Mouse (Mus musculus): ENCODE results near the gene Slc4a10. TPM values are rescaled to one million over a fixed set of nuclear protein-coding genes. Genes with fewer than 3 reads are reported as not detected.

Gene Slc4a10
- polyA plus RNA-seq, 1 experiment from 2014 or later, result 1.7 TPM

DNA sequence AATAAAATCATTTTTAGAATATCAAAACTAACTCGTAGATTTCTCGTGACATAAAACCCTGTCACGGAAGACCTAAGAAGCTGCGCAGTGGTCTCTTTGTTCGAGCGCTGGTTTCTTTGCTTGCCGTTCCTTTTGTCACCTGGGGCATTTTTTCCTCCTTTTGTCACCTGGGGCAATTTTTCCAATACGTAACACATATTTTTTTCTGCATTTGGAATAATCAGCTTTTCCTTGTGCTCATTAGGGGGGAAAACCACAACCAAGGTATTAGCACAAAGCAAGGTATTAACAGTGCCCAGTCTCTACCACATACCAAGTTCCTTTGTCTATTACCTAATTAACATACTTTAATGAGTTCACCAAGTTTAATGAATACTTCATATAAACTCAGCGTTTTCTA, 42.9 kb downstream of the Slc4a10 start:
- H3K4me3 ChIP-seq (ENCODE audit: low read depth, low read length), result no peak overlapping the region

GRCm38 (mm10) chr2:62100526-62100925, 54.3 kb downstream of the Slc4a10 start:
- WGBS, result 88% methylated on average over 1 of the region's 1 CpGs

More for the DNA sequence above, 42.9 kb downstream of the Slc4a10 start:
- H3K27ac ChIP-seq (ENCODE audit: low read depth), result no peak overlapping the region
- H3K4me1 ChIP-seq (replicated peaks; ENCODE audit: control insufficient read depth, insufficient read depth, low read length), result no peaks in the 10 kb centered on the region
- WGBS, result 85% methylated on average over 9 of the region's 9 CpGs
- H3K9me3 ChIP-seq (ENCODE audit: control insufficient read depth, low read length), result no peaks in the 10 kb centered on the region
- no peak for ATAC-seq (replicated peaks; ENCODE audit: low FRiP score, low TSS enrichment, low read depth)
- H3K4me2 ChIP-seq (ENCODE audit: low read length), result no peak overlapping the region
- no peak overlapping the region for H3K9ac ChIP-seq (ENCODE audit: low read length)
- H3K27me3 ChIP-seq (replicated peaks; ENCODE audit: control insufficient read depth, insufficient read depth, low read length), result no peaks in the 10 kb centered on the region
- no peaks in the 10 kb centered on the region for H3K36me3 ChIP-seq (ENCODE audit: control insufficient read depth, insufficient read depth, low read length)
- no peak for DNase-seq (ENCODE audit: low spot score)

GRCm38 (mm10) chr2:62115346-62115745, 69.1 kb downstream of the Slc4a10 start:
- Histone ChIP-seq H3K27me3 (replicated peaks; ENCODE audit: control insufficient read depth, insufficient read depth, low read length) (no peaks in the 10 kb centered on the region), H3K9me3 (ENCODE audit: control insufficient read depth, low read length) (no peaks in the 10 kb centered on the region), H3K9ac (ENCODE audit: low read length) (no peak overlapping the region), H3K27ac (ENCODE audit: low read depth) (no peak overlapping the region), H3K4me1 (replicated peaks; ENCODE audit: control insufficient read depth, insufficient read depth, low read length) (no peaks in the 10 kb centered on the region), H3K36me3 (ENCODE audit: control insufficient read depth, insufficient read depth, low read length) (no peaks in the 10 kb centered on the region), H3K4me3 (ENCODE audit: low read depth, low read length) (no peak overlapping the region), H3K4me2 (ENCODE audit: low read length) (no peak overlapping the region)
- ATAC-seq (replicated peaks; ENCODE audit: low FRiP score, low TSS enrichment, low read depth), result no peak
- WGBS, result 78% methylated on average over 4 of the region's 4 CpGs
- no peak for DNase-seq (ENCODE audit: low spot score)

More at GRCm38 (mm10) chr2:62100526-62100925, 54.3 kb downstream of the Slc4a10 start:
- DNase-seq (ENCODE audit: low spot score) (no peak), ATAC-seq (replicated peaks; ENCODE audit: low FRiP score, low TSS enrichment, low read depth) (no peak)
- Histone ChIP-seq H3K4me1 (replicated peaks; ENCODE audit: control insufficient read depth, insufficient read depth, low read length) (no peaks in the 10 kb centered on the region), H3K4me3 (ENCODE audit: low read depth, low read length) (no peak overlapping the region), H3K36me3 (ENCODE audit: control insufficient read depth, insufficient read depth, low read length) (no peaks in the 10 kb centered on the region), H3K4me2 (ENCODE audit: low read length) (no peak overlapping the region), H3K27me3 (replicated peaks; ENCODE audit: control insufficient read depth, insufficient read depth, low read length) (no peaks in the 10 kb centered on the region), H3K27ac (ENCODE audit: low read depth) (no peak overlapping the region), H3K9ac (ENCODE audit: low read length) (no peak overlapping the region), H3K9me3 (ENCODE audit: control insufficient read depth, low read length) (no peaks in the 10 kb centered on the region)

- no peaks in the 10 kb centered on the region for H3K36me3 ChIP-seq (ENCODE audit: control insufficient read depth, insufficient read depth, low read length)
- no peak overlapping the region for H3K4me2 ChIP-seq (ENCODE audit: low read length)
- ATAC-seq (replicated peaks; ENCODE audit: low FRiP score, low TSS enrichment, low read depth), result no peak
- no peaks in the 10 kb centered on the region for H3K4me1 ChIP-seq (replicated peaks; ENCODE audit: control insufficient read depth, insufficient read depth, low read length)
- H3K27ac ChIP-seq (ENCODE audit: low read depth), result no peak overlapping the region
- H3K4me3 ChIP-seq (ENCODE audit: low read depth, low read length), result no peak overlapping the region
- WGBS, result 83% methylated on average over 2 of the region's 2 CpGs
- H3K27me3 ChIP-seq (replicated peaks; ENCODE audit: control insufficient read depth, insufficient read depth, low read length), result no peaks in the 10 kb centered on the region
- no peak for DNase-seq (ENCODE audit: low spot score)
- no peak overlapping the region for H3K9ac ChIP-seq (ENCODE audit: low read length)
- no peaks in the 10 kb centered on the region for H3K9me3 ChIP-seq (ENCODE audit: control insufficient read depth, low read length)
Observed at GRCm38 (mm10) chr2:62129975-62130374, 83.7 kb downstream of the Slc4a10 start.

DNA sequence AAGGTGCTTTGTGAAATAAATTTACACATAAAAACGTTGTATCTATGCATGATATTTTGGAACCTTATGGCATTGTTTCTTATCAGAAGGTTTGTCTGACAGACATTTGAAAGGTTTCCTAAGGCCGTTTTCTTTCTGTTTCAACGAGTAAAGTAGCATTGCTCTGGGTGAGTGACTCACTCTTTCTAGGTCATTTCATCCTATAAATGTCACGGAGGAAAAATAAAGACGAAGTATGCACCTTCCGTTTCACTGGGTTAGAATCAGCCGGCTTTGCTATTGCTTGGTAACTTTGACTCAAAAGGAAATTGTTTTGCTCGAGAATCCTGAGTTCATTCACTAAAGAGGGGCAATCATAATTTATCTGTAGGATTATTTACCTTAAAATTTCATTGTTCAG, 88.6 kb downstream of the Slc4a10 start:
- no peak overlapping the region for H3K27ac ChIP-seq (ENCODE audit: low read depth)
- no peak for DNase-seq (ENCODE audit: low spot score)
- no peak for ATAC-seq (replicated peaks; ENCODE audit: low FRiP score, low TSS enrichment, low read depth)
- 61% methylated on average over 8 of the region's 8 CpGs for WGBS
- no peak overlapping the region for H3K4me3 ChIP-seq (ENCODE audit: low read depth, low read length)
- H3K9me3 ChIP-seq (ENCODE audit: control insufficient read depth, low read length), result no peaks in the 10 kb centered on the region
- H3K36me3 ChIP-seq (ENCODE audit: control insufficient read depth, insufficient read depth, low read length), result no peaks in the 10 kb centered on the region
- no peak overlapping the region for H3K9ac ChIP-seq (ENCODE audit: low read length)
- H3K27me3 ChIP-seq (replicated peaks; ENCODE audit: control insufficient read depth, insufficient read depth, low read length), result no peaks in the 10 kb centered on the region
- H3K4me1 ChIP-seq (replicated peaks; ENCODE audit: control insufficient read depth, insufficient read depth, low read length), result no peaks in the 10 kb centered on the region
- H3K4me2 ChIP-seq (ENCODE audit: low read length), result no peak overlapping the region

DNA sequence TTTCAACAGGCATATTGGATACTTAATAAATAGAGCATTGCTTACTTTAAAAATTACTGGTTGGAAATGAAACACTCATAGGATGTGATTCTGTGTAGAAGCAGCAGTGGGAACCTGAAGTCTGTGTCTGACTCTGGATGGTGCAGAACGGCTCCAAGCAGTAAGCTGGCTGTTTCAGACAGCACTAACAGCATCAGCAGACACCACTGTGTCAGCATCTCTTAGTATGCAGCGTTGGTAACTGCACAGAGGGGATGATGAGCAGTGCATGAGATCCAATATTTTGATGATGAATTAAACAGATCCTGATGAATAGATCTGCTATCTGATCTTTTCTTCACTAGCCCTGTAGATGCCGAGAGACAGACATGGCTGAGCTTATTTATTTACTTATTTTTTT, 101.4 kb downstream of the Slc4a10 start:
- Histone ChIP-seq H3K36me3 (ENCODE audit: control insufficient read depth, insufficient read depth, low read length) (no peaks in the 10 kb centered on the region), H3K9me3 (ENCODE audit: control insufficient read depth, low read length) (no peaks in the 10 kb centered on the region), H3K4me2 (ENCODE audit: low read length) (no peak overlapping the region), H3K27ac (ENCODE audit: low read depth) (no peak overlapping the region), H3K9ac (ENCODE audit: low read length) (no peak overlapping the region), H3K4me3 (ENCODE audit: low read depth, low read length) (no peak overlapping the region), H3K4me1 (replicated peaks; ENCODE audit: control insufficient read depth, insufficient read depth, low read length) (no peaks in the 10 kb centered on the region), H3K27me3 (replicated peaks; ENCODE audit: control insufficient read depth, insufficient read depth, low read length) (no peaks in the 10 kb centered on the region)
- WGBS, result 52% methylated on average over 3 of the region's 3 CpGs
- DNase-seq (ENCODE audit: low spot score), result no peak
- ATAC-seq (replicated peaks; ENCODE audit: low FRiP score, low TSS enrichment, low read depth), result no peak

GRCm38 (mm10) chr2:62149421-62149820, 103.2 kb downstream of the Slc4a10 start:
- Histone ChIP-seq H3K27ac (ENCODE audit: low read depth) (no peak overlapping the region), H3K4me1 (replicated peaks; ENCODE audit: control insufficient read depth, insufficient read depth, low read length) (no peaks in the 10 kb centered on the region), H3K27me3 (replicated peaks; ENCODE audit: control insufficient read depth, insufficient read depth, low read length) (no peaks in the 10 kb centered on the region), H3K36me3 (ENCODE audit: control insufficient read depth, insufficient read depth, low read length) (no peaks in the 10 kb centered on the region), H3K4me3 (ENCODE audit: low read depth, low read length) (no peak overlapping the region), H3K4me2 (ENCODE audit: low read length) (no peak overlapping the region), H3K9ac (ENCODE audit: low read length) (no peak overlapping the region), H3K9me3 (ENCODE audit: control insufficient read depth, low read length) (no peaks in the 10 kb centered on the region)
- ATAC-seq (replicated peaks; ENCODE audit: low FRiP score, low TSS enrichment, low read depth) (no peak), DNase-seq (ENCODE audit: low spot score) (no peak)

DNA sequence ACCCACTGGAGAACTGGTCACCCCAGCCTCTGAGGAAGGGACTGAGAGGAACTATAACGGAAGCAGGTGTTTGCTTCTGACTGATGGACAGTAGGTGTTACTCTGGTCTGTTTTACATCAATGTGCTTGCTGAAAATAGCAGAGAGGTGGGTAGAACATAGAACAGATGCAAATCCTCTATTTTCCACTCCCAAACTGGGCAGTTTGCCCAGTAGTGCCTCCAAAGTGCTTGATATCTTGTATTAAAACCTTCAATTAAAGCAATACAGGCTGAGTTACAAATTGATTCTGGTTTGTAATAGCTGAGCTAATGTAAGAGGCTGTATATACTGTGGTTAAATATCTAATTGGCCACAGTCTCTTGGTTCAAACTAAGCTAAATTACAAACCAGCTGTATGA, 104.6 kb downstream of the Slc4a10 start:
- DNase-seq (ENCODE audit: low spot score), result no peak
- Histone ChIP-seq H3K36me3 (ENCODE audit: control insufficient read depth, insufficient read depth, low read length) (no peaks in the 10 kb centered on the region), H3K4me1 (replicated peaks; ENCODE audit: control insufficient read depth, insufficient read depth, low read length) (no peaks in the 10 kb centered on the region), H3K27ac (ENCODE audit: low read depth) (no peak overlapping the region), H3K4me3 (ENCODE audit: low read depth, low read length) (no peak overlapping the region), H3K4me2 (ENCODE audit: low read length) (no peak overlapping the region), H3K9ac (ENCODE audit: low read length) (no peak overlapping the region), H3K9me3 (ENCODE audit: control insufficient read depth, low read length) (no peaks in the 10 kb centered on the region), H3K27me3 (replicated peaks; ENCODE audit: control insufficient read depth, insufficient read depth, low read length) (no peaks in the 10 kb centered on the region)
- 39% methylated on average over 1 of the region's 1 CpGs for WGBS
- ATAC-seq (replicated peaks; ENCODE audit: low FRiP score, low TSS enrichment, low read depth), result no peak

DNA sequence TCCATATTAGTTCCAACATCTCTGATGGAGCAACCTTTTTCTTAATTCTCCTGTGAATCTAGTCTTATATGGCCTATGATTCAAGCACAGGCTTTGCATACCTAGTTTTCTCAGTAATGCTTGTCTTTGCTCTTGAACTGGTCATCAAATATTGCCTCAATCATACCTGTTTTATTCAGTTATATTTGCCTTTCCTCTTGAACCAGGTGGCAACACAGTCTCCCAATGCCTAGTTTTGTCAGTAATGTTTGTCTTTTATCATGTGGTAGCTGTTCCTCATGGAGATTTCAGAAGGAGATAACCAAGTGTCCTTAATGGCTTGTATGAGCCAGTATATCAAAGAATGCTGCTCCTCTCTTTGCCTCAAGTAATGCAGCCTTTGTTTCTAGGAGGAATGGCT, 163.8 kb downstream of the Slc4a10 start:
- DNase-seq (ENCODE audit: low spot score), result no peak
- no peak for ATAC-seq (replicated peaks; ENCODE audit: low FRiP score, low TSS enrichment, low read depth)
- Histone ChIP-seq H3K9ac (ENCODE audit: low read length) (no peak overlapping the region), H3K4me2 (ENCODE audit: low read length) (no peak overlapping the region), H3K27ac (ENCODE audit: low read depth) (no peak overlapping the region), H3K4me1 (replicated peaks; ENCODE audit: control insufficient read depth, insufficient read depth, low read length) (no peaks in the 10 kb centered on the region), H3K9me3 (ENCODE audit: control insufficient read depth, low read length) (no peaks in the 10 kb centered on the region), H3K36me3 (ENCODE audit: control insufficient read depth, insufficient read depth, low read length) (no peaks in the 10 kb centered on the region), H3K27me3 (replicated peaks; ENCODE audit: control insufficient read depth, insufficient read depth, low read length) (no peaks in the 10 kb centered on the region), H3K4me3 (ENCODE audit: low read depth, low read length) (no peak overlapping the region)
